Mouse (Mus musculus): ENCODE results near the gene Uxs1. TPM values are rescaled to one million over a fixed set of nuclear protein-coding genes. Genes with fewer than 3 reads are reported as not detected.

Uxs1 gene
- total and polyA plus RNA-seq, 3 experiments, result 13.3 to 30.5 (median 17.9) TPM

- DNase-seq (ENCODE audit: low spot score), result no peak
- Histone ChIP-seq H3K9me3 (replicated peaks) (no peaks in the 10 kb centered on the region), H3K4me3 (ENCODE audit: low read depth, low read length) (no peak overlapping the region), H3K27me3 (ENCODE audit: insufficient read depth, low read length) (no peaks in the 10 kb centered on the region), H3K36me3 (replicated peaks) (peaks cover 75% of the 10 kb centered on the region), H3K4me1 (ENCODE audit: insufficient read depth, low read depth, low read length) (no peaks in the 10 kb centered on the region)
- ATAC-seq (ENCODE audit: extremely low read depth, insufficient number of reproducible peaks, low FRiP score, poor library complexity, severe bottlenecking), result no peak
- no peak for TF ChIP-seq CTCF (IDR thresholded peaks at IDR 0.05; ENCODE audit: low read depth, low read length)
- no peak for TF ChIP-seq TAL1 (conservative IDR thresholded peaks at IDR 0.05; ENCODE audit: low read depth, low read length)
- TF ChIP-seq GATA1 (IDR thresholded peaks at IDR 0.05; ENCODE audit: borderline replicate concordance, low read length), result no peak
- TF ChIP-seq GATA2 (IDR thresholded peaks at IDR 0.05; ENCODE audit: borderline replicate concordance, low read depth, low read length), result no peak
- no peak for TF ChIP-seq POLR2AphosphoS5 (IDR thresholded peaks at IDR 0.05; ENCODE audit: insufficient replicate concordance, low read depth, low read length)
Observed at GRCm38 (mm10) chr1:43781672-43782071, 45.9 kb downstream of the Uxs1 start.

GRCm38 (mm10) chr1:43781195-43781594 is 46.4 kb downstream of the Uxs1 start:
- ATAC-seq (ENCODE audit: extremely low read depth, insufficient number of reproducible peaks, low FRiP score, poor library complexity, severe bottlenecking), result no peak
- Histone ChIP-seq H3K4me3 (ENCODE audit: low read depth, low read length) (no peak overlapping the region), H3K36me3 (replicated peaks) (peaks cover 75% of the 10 kb centered on the region), H3K4me1 (ENCODE audit: insufficient read depth, low read depth, low read length) (no peaks in the 10 kb centered on the region), H3K27me3 (ENCODE audit: insufficient read depth, low read length) (no peaks in the 10 kb centered on the region), H3K9me3 (replicated peaks) (no peaks in the 10 kb centered on the region)
- no peak for DNase-seq (ENCODE audit: low spot score)
- TF ChIP-seq TAL1 (conservative IDR thresholded peaks at IDR 0.05; ENCODE audit: low read depth, low read length), result no peak

GRCm38 (mm10) chr1:43776106-43776505 is 51.5 kb downstream of the Uxs1 start:
- DNase-seq (ENCODE audit: low spot score), result no peak
- Histone ChIP-seq H3K4me1 (ENCODE audit: insufficient read depth, low read depth, low read length) (no peaks in the 10 kb centered on the region), H3K9me3 (replicated peaks) (peaks cover 2% of the 10 kb centered on the region; the same call in 1 of the 2 replicates), H3K36me3 (replicated peaks) (peaks cover 74% of the 10 kb centered on the region), H3K27me3 (ENCODE audit: insufficient read depth, low read length) (no peaks in the 10 kb centered on the region), H3K4me3 (ENCODE audit: low read depth, low read length) (no peak overlapping the region)
- no peak for ATAC-seq (ENCODE audit: extremely low read depth, insufficient number of reproducible peaks, low FRiP score, poor library complexity, severe bottlenecking)
- no peak for TF ChIP-seq CTCF (IDR thresholded peaks at IDR 0.05; ENCODE audit: low read depth, low read length)
- TF ChIP-seq GATA2 (IDR thresholded peaks at IDR 0.05; ENCODE audit: borderline replicate concordance, low read depth, low read length), result no peak
- no peak for TF ChIP-seq GATA1 (IDR thresholded peaks at IDR 0.05; ENCODE audit: borderline replicate concordance, low read length)
- no peak for TF ChIP-seq POLR2AphosphoS5 (IDR thresholded peaks at IDR 0.05; ENCODE audit: insufficient replicate concordance, low read depth, low read length)

- Histone ChIP-seq H3K9me3 (replicated peaks) (peaks cover 2% of the 10 kb centered on the region; the same call in 1 of the 2 replicates), H3K27me3 (ENCODE audit: insufficient read depth, low read length) (no peaks in the 10 kb centered on the region), H3K36me3 (replicated peaks) (peaks cover 84% of the 10 kb centered on the region), H3K4me3 (ENCODE audit: low read depth, low read length) (no peak overlapping the region), H3K4me1 (ENCODE audit: insufficient read depth, low read depth, low read length) (no peaks in the 10 kb centered on the region)
- DNase-seq (ENCODE audit: low spot score), result no peak
- ATAC-seq (ENCODE audit: extremely low read depth, insufficient number of reproducible peaks, low FRiP score, poor library complexity, severe bottlenecking), result no peak
- TF ChIP-seq GATA1 (IDR thresholded peaks at IDR 0.05; ENCODE audit: borderline replicate concordance, low read length) (no peak), CTCF (IDR thresholded peaks at IDR 0.05; ENCODE audit: low read depth, low read length) (no peak), TAL1 (conservative IDR thresholded peaks at IDR 0.05; ENCODE audit: low read depth, low read length) (no peak), POLR2AphosphoS5 (IDR thresholded peaks at IDR 0.05; ENCODE audit: insufficient replicate concordance, low read depth, low read length) (no peak), GATA2 (IDR thresholded peaks at IDR 0.05; ENCODE audit: borderline replicate concordance, low read depth, low read length) (no peak)
Observed at GRCm38 (mm10) chr1:43774126-43774525, 53.5 kb downstream of the Uxs1 start.

- ATAC-seq (ENCODE audit: extremely low read depth, insufficient number of reproducible peaks, low FRiP score, poor library complexity, severe bottlenecking) (no peak), DNase-seq (ENCODE audit: low spot score) (no peak)
- H3K4me3 ChIP-seq (ENCODE audit: low read depth, low read length), result no peak overlapping the region
- no peaks in the 10 kb centered on the region for H3K4me1 ChIP-seq (ENCODE audit: insufficient read depth, low read depth, low read length)
- TF ChIP-seq POLR2AphosphoS5 (IDR thresholded peaks at IDR 0.05; ENCODE audit: insufficient replicate concordance, low read depth, low read length), result no peak
- H3K36me3 ChIP-seq (replicated peaks), result peaks cover 91% of the 10 kb centered on the region
- no peaks in the 10 kb centered on the region for H3K27me3 ChIP-seq (ENCODE audit: insufficient read depth, low read length)
- H3K9me3 ChIP-seq (replicated peaks), result peaks cover 2% of the 10 kb centered on the region; the same call in 1 of the 2 replicates
Observed at GRCm38 (mm10) chr1:43772694-43773093, 54.9 kb downstream of the Uxs1 start.

GRCm38 (mm10) chr1:43770032-43770431 is 57.6 kb downstream of the Uxs1 start:
- ATAC-seq (ENCODE audit: extremely low read depth, insufficient number of reproducible peaks, low FRiP score, poor library complexity, severe bottlenecking), result no peak
- H3K4me3 ChIP-seq (ENCODE audit: low read depth, low read length), result no peak overlapping the region
- TF ChIP-seq GATA2 (IDR thresholded peaks at IDR 0.05; ENCODE audit: borderline replicate concordance, low read depth, low read length) (no peak), GATA1 (IDR thresholded peaks at IDR 0.05; ENCODE audit: borderline replicate concordance, low read length) (no peak), CTCF (IDR thresholded peaks at IDR 0.05; ENCODE audit: low read depth, low read length) (no peak), POLR2AphosphoS5 (IDR thresholded peaks at IDR 0.05; ENCODE audit: insufficient replicate concordance, low read depth, low read length) (no peak), TAL1 (conservative IDR thresholded peaks at IDR 0.05; ENCODE audit: low read depth, low read length) (no peak)
- H3K27me3 ChIP-seq (ENCODE audit: insufficient read depth, low read length), result no peaks in the 10 kb centered on the region
- no peak for DNase-seq (ENCODE audit: low spot score)
- H3K9me3 ChIP-seq (replicated peaks), result peaks cover 2% of the 10 kb centered on the region; the same call in 1 of the 2 replicates
- H3K36me3 ChIP-seq (replicated peaks), result peaks cover 88% of the 10 kb centered on the region
- H3K4me1 ChIP-seq (ENCODE audit: insufficient read depth, low read depth, low read length), result no peaks in the 10 kb centered on the region

- no peak overlapping the region for H3K4me3 ChIP-seq (ENCODE audit: low read depth, low read length)
- ATAC-seq (ENCODE audit: extremely low read depth, insufficient number of reproducible peaks, low FRiP score, poor library complexity, severe bottlenecking) (no peak), DNase-seq (ENCODE audit: low spot score) (no peak)
- peaks cover 2% of the 10 kb centered on the region; the same call in 1 of the 2 replicates for H3K9me3 ChIP-seq (replicated peaks)
- TF ChIP-seq GATA1 (IDR thresholded peaks at IDR 0.05; ENCODE audit: borderline replicate concordance, low read length), result no peak
- no peak for TF ChIP-seq TAL1 (conservative IDR thresholded peaks at IDR 0.05; ENCODE audit: low read depth, low read length)
- no peak for TF ChIP-seq CTCF (IDR thresholded peaks at IDR 0.05; ENCODE audit: low read depth, low read length)
- TF ChIP-seq GATA2 (IDR thresholded peaks at IDR 0.05; ENCODE audit: borderline replicate concordance, low read depth, low read length), result no peak
- no peak for TF ChIP-seq POLR2AphosphoS5 (IDR thresholded peaks at IDR 0.05; ENCODE audit: insufficient replicate concordance, low read depth, low read length)
- H3K36me3 ChIP-seq (replicated peaks), result peaks cover 88% of the 10 kb centered on the region
- no peaks in the 10 kb centered on the region for H3K4me1 ChIP-seq (ENCODE audit: insufficient read depth, low read depth, low read length)
- no peaks in the 10 kb centered on the region for H3K27me3 ChIP-seq (ENCODE audit: insufficient read depth, low read length)
Observed at GRCm38 (mm10) chr1:43769348-43769747, 58.3 kb downstream of the Uxs1 start.

All from G1E (cell line).